Mouse (Mus musculus) brain, embryonic 14.5 days (tissue): ENCODE measurements around the gene Calhm2.

ENCODE experiments used
- CTCF ChIP-seq: fragments of 200-500 bp; IDR thresholded peaks from 2 replicates; pipeline ENCODE4 v1.5.1; 2012; ENCODE audit warnings: inconsistent platforms, mild to moderate bottlenecking, moderate library complexity, borderline replicate concordance; ENCODE audit not compliant: insufficient read depth, insufficient read length; ENCODE audit errors: extremely low read depth
- POLR2A ChIP-seq: fragments of 200-500 bp; IDR thresholded peaks from 2 replicates; pipeline ENCODE4 v1.6.1; 2012; ENCODE audit warnings: mild to moderate bottlenecking, inconsistent platforms, borderline replicate concordance; ENCODE audit not compliant: poor library complexity, insufficient read depth, insufficient read length, severe bottlenecking; ENCODE audit errors: extremely low read depth

- TF ChIP-seq POLR2A (no peak), CTCF (no peak)
Measured at GRCm38 (mm10) chr19:47166758-47167157, 28.7 kb upstream of the Calhm2 start.
